Mouse (Mus musculus) hematopoietic stem cell, adult 5-6 weeks (primary cell): ENCODE measurements around the gene Gm3594. TPM values are rescaled to one million over a fixed set of nuclear protein-coding genes. Genes with fewer than 3 reads are reported as not detected.
"Not testable (repeated sequence)": the region's sequence is repeated elsewhere in the genome, so short reads cannot be mapped to it uniquely, and the experiment has no call there.

Experiments
- ATAC-seq, 2 experiments: fragments of 125-278 bp in 1 of 2; replicated peaks in 1 of 2; 2 replicates each; pipeline ENCODE4 v1.8.0; 2016 to 2017; ENCODE audit warnings: inconsistent platforms in 2 of 2, mild to moderate bottlenecking in 2 of 2, moderate number of reproducible peaks in 2 of 2, low read depth in 1 of 2, moderate TSS enrichment in 1 of 2; ENCODE audit not compliant: low FRiP score in 2 of 2, poor library complexity in 2 of 2, severe bottlenecking in 2 of 2, insufficient read depth in 1 of 2, low TSS enrichment in 1 of 2
- total RNA-seq: library from RNA; stranded (forward); fragments of 172-1452, 232-1000 nt; gene quantifications from 2 replicates; pipeline ENCODE4 v1.2.3, GENCODE M21; 2017

Gm3594 gene
- total RNA-seq = not detected in 2 replicates

- not testable (repeated sequence) for ATAC-seq
Measured at GRCm38 (mm10) chr14:6444511-6444910, at the start of gene Gm3594. Gm3594 (minus strand) TSS chr14:6444611.

GRCm38 (mm10) chr14:6486331-6486730 is 41.9 kb upstream of the Gm3594 start:
- ATAC-seq = not testable (repeated sequence)

GRCm38 (mm10) chr14:6485541-6485940 is 41.1 kb upstream of the Gm3594 start:
- not testable (repeated sequence) for ATAC-seq

GRCm38 (mm10) chr14:6482126-6482525 is 37.7 kb upstream of the Gm3594 start:
- not testable (repeated sequence) for ATAC-seq

- ATAC-seq = not testable (repeated sequence)
Measured at GRCm38 (mm10) chr14:6471856-6472255, 27.4 kb upstream of the Gm3594 start.

- not testable (repeated sequence) for ATAC-seq
Measured at GRCm38 (mm10) chr14:6440774-6441173, 3.6 kb downstream of the Gm3594 start.

- ATAC-seq = not testable (repeated sequence)
Measured at GRCm38 (mm10) chr14:6440206-6440605, 4.2 kb downstream of the Gm3594 start.

GRCm38 (mm10) chr14:6426766-6427165 is 17.6 kb downstream of the Gm3594 start:
- not testable (repeated sequence) for ATAC-seq

- ATAC-seq = not testable (repeated sequence)
Measured at GRCm38 (mm10) chr14:6426353-6426752, 18.1 kb downstream of the Gm3594 start.

- ATAC-seq = not testable (repeated sequence)
Measured at GRCm38 (mm10) chr14:6412382-6412781, 32.0 kb downstream of the Gm3594 start, which contains the start of gene Gm3591. Gm3591 (minus strand) TSS chr14:6412482.

- not testable (repeated sequence) for ATAC-seq
Measured at GRCm38 (mm10) chr14:6390219-6390618, 54.2 kb downstream of the Gm3594 start, which contains the start of gene Gm16440. Gm16440 (minus strand) TSS chr14:6390319.

Other genes with a start within 250 kb of the Gm3594 start
- not detected in 2 replicates for gene Gm21560, start 225.3 kb downstream of the Gm3594 start, total RNA-seq
- gene Gm3411, start 157.4 kb downstream of the Gm3594 start, total RNA-seq = 1.5 and 2.4 TPM in 2 replicates
- gene Gm21103, start 139.8 kb downstream of the Gm3594 start, total RNA-seq = not detected in 2 replicates
- gene Gm3618, start 100.9 kb downstream of the Gm3594 start, total RNA-seq = not detected in 2 replicates
- not detected in 2 replicates for gene Gm16440, start 54.3 kb downstream of the Gm3594 start, total RNA-seq
- gene Gm3591, start 32.1 kb downstream of the Gm3594 start, total RNA-seq = not detected in 2 replicates
- gene Gm8356, start 92.7 kb upstream of the Gm3594 start, total RNA-seq = not detected in 2 replicates
- 1.2 and 2.5 TPM in 2 replicates for gene Gm3629, start 146.0 kb upstream of the Gm3594 start, total RNA-seq
- gene Gm3460, start 177.8 kb upstream of the Gm3594 start, total RNA-seq = not detected in 2 replicates
- gene Gm10251, start 239.6 kb upstream of the Gm3594 start, total RNA-seq = not detected in 2 replicates